29 mouse cellular contexts compared by ENCODE assay signal in the genomic region with DNA sequence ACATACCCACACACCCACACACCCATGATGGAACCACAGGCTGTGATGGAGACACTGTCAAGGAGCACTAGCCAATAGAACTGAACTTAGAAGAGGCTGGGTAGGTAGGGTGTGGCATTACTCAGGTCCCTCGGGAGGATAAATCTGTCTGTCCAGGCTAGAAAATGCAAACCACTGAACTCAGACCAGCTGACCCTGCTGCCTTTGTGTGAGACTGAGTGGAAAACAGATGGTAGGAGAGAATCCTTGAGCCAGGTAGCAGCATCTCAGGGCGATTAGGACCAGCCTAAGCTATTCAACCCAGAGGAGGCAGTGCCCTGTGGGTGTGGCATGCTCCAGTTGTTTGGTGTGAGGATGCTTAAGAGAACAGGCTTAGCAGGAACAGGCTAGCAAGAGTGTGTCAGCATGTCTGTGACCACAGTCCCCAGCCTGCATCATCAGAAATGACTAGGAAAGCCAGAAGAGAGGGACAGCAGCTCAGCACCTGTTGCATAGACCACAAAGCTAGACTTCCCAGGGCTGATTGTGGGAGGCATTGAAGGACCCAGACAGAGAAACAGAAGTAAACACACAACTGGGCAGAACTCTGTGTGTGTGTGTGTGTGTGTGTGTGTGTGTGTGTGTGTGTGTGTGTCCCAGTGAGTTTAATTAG.
A peak's percentile ranks its signal among the peaks of the same experiment; 100 is the strongest.
DNase-seq lines count a peak whose midpoint lies in the region; ATAC-seq lines count a peak whose summit lies in the region.
"Had no signal": no experiment of that assay in that cellular context is flagged by ENCODE, and none has a peak within 500 bp of the region (broad histone marks: within the 10 kb centered on the region; RNA-seq: fewer than 3 reads in every experiment).

No protein-coding gene starts in this region.

- H3K4me2 ChIP-seq in midbrain, embryonic 11.5 days = no peak overlapping the region
- H3K4me2 ChIP-seq in midbrain, embryonic 15.5 days = no peak overlapping the region
- H3K4me2 ChIP-seq in forebrain, embryonic 11.5 days (ENCODE audit: low read depth, low read length, severe bottlenecking) = no peak overlapping the region
- H3K4me2 ChIP-seq: heart, embryonic 12.5 days; hindbrain, embryonic 13.5 days; limb, embryonic 12.5 days; liver, embryonic 11.5 days; midbrain, embryonic 12.5 days; neural tube, embryonic 12.5 days had no signal

- no peaks in the 10 kb centered on the region for H3K9me3 ChIP-seq in midbrain, embryonic 11.5 days (ENCODE audit: control insufficient read depth, low read length)
- H3K9me3 ChIP-seq in midbrain, embryonic 15.5 days = no peaks in the 10 kb centered on the region
- H3K9me3 ChIP-seq in forebrain, embryonic 11.5 days (ENCODE audit: control insufficient read depth, low read length) = no peaks in the 10 kb centered on the region
- H3K9me3 ChIP-seq: embryonic facial prominence, embryonic 10.5 days; heart, embryonic 12.5 days; hindbrain, embryonic 13.5 days; limb, embryonic 12.5 days; midbrain, embryonic 12.5 days; neural tube, embryonic 12.5 days had no signal

- peaks cover 3% of the 10 kb centered on the region; the same call in 1 of the 2 replicates for H3K4me1 ChIP-seq in midbrain, embryonic 11.5 days (ENCODE audit: control insufficient read depth, insufficient read depth, low read length)
- peaks cover 34% of the 10 kb centered on the region for H3K4me1 ChIP-seq in midbrain, embryonic 15.5 days
- H3K4me1 ChIP-seq in forebrain, embryonic 11.5 days (replicated peaks; ENCODE audit: control insufficient read depth, insufficient read depth, low read length) = peaks cover 7% of the 10 kb centered on the region; the same call in 1 of the 2 replicates

- H3K27me3 ChIP-seq in midbrain, embryonic 11.5 days (ENCODE audit: control insufficient read depth, insufficient read depth, low read length) = no peaks in the 10 kb centered on the region
- no peaks in the 10 kb centered on the region for H3K27me3 ChIP-seq in midbrain, embryonic 15.5 days (replicated peaks)
- no peaks in the 10 kb centered on the region for H3K27me3 ChIP-seq in splenic B cell, adult 2 months (ENCODE audit: control insufficient read depth, insufficient read depth, low read length, poor library complexity, severe bottlenecking)
- no peaks in the 10 kb centered on the region for H3K27me3 ChIP-seq in forebrain, embryonic 11.5 days (ENCODE audit: control insufficient read depth, insufficient read depth, low read length)
- H3K27me3 ChIP-seq: heart, embryonic 12.5 days; hindbrain, embryonic 13.5 days; midbrain, embryonic 12.5 days; neural tube, embryonic 12.5 days had no signal

- WGBS in midbrain, embryonic 11.5 days = 64% methylated on average over 2 of the region's 2 CpGs
- 62% methylated on average over 2 of the region's 2 CpGs for WGBS in midbrain, embryonic 15.5 days
- 74% methylated on average over 2 of the region's 2 CpGs for WGBS in forebrain, embryonic 11.5 days

- no peak; the same call in 1 of the 2 replicates for ATAC-seq in midbrain, embryonic 11.5 days (ENCODE audit: low FRiP score)
- ATAC-seq in midbrain, embryonic 15.5 days (replicated peaks) = no peak
- ATAC-seq in forebrain, embryonic 11.5 days (replicated peaks; ENCODE audit: low FRiP score) = no peak
- ATAC-seq: forebrain, embryonic 16.5 days; liver, postnatal 0 days; lung, postnatal 0 days had no signal

- DNase-seq in midbrain, embryonic 11.5 days (ENCODE audit: low spot score, missing footprints) = peak; percentile 76
- peak; percentile 16 for DNase-seq in CD4-positive, CD25-positive, alpha-beta regulatory T cell, adult 2 months (ENCODE audit: low read depth, low spot score)
- DNase-seq in induced T-regulatory cell, adult 2 months (ENCODE audit: low read depth) = peak; percentile 42
- DNase-seq in splenic B cell, adult 2 months (ENCODE audit: low read depth, low spot score) = peak; percentile 28
- DNase-seq in gastrocnemius, postnatal 10 days = no peak
- DNase-seq in forebrain, embryonic 11.5 days (ENCODE audit: low spot score) = no peak
- no peak for DNase-seq in cerebellum, adult 9-11 months
- DNase-seq: adrenal gland, adult 2 months; cerebellum, adult 2 months; cerebellum, postnatal 36 days; gastrocnemius, postnatal 25 days; heart, adult 18-20 months; heart, postnatal 10 days; kidney, adult 8-10 months; kidney, postnatal 14 days; layer of hippocampus, postnatal 36 days; liver, postnatal 0 days; retina, postnatal 1 day had no signal

- H3K36me3 ChIP-seq in midbrain, embryonic 11.5 days (ENCODE audit: control insufficient read depth, insufficient read depth, low read length) = no peaks in the 10 kb centered on the region
- H3K36me3 ChIP-seq in midbrain, embryonic 15.5 days (replicated peaks) = no peaks in the 10 kb centered on the region
- no peaks in the 10 kb centered on the region for H3K36me3 ChIP-seq in splenic B cell, adult 2 months (ENCODE audit: control insufficient read depth, insufficient read depth, low read length, poor library complexity, severe bottlenecking)
- no peaks in the 10 kb centered on the region for H3K36me3 ChIP-seq in forebrain, embryonic 11.5 days (ENCODE audit: control insufficient read depth, insufficient read depth, low read length)
- H3K36me3 ChIP-seq: embryonic facial prominence, embryonic 10.5 days; heart, embryonic 12.5 days; hindbrain, embryonic 13.5 days; limb, embryonic 12.5 days; midbrain, embryonic 12.5 days; neural tube, embryonic 12.5 days had no signal

- H3K27ac ChIP-seq in midbrain, embryonic 11.5 days (ENCODE audit: low read depth, low read length) = no peak overlapping the region
- H3K27ac ChIP-seq in midbrain, embryonic 15.5 days = no peak overlapping the region
- H3K27ac ChIP-seq in forebrain, embryonic 11.5 days (ENCODE audit: low read depth, low read length) = no peak overlapping the region
- H3K27ac ChIP-seq: embryonic facial prominence, embryonic 10.5 days; hindbrain, embryonic 13.5 days; limb, embryonic 12.5 days; macrophage; midbrain, embryonic 12.5 days; neural tube, embryonic 12.5 days had no signal

- H3K9ac ChIP-seq in midbrain, embryonic 11.5 days (ENCODE audit: low read length) = no peak overlapping the region
- no peak overlapping the region for H3K9ac ChIP-seq in midbrain, embryonic 15.5 days
- no peak overlapping the region for H3K9ac ChIP-seq in forebrain, embryonic 11.5 days (ENCODE audit: low read length)
- H3K9ac ChIP-seq: heart, embryonic 12.5 days; hindbrain, embryonic 13.5 days; limb, embryonic 12.5 days; liver, postnatal 0 days; midbrain, embryonic 12.5 days; neural tube, embryonic 12.5 days had no signal

- no peak overlapping the region for H3K4me3 ChIP-seq in midbrain, embryonic 11.5 days (ENCODE audit: low read depth, low read length)
- no peak overlapping the region for H3K4me3 ChIP-seq in midbrain, embryonic 15.5 days
- H3K4me3 ChIP-seq in forebrain, embryonic 11.5 days (ENCODE audit: low read depth, low read length) = no peak overlapping the region
- H3K4me3 ChIP-seq: embryonic facial prominence, embryonic 10.5 days; heart, embryonic 12.5 days; hindbrain, embryonic 13.5 days; limb, embryonic 12.5 days; midbrain, embryonic 12.5 days; neural tube, embryonic 12.5 days had no signal

Comparison
In these comparisons a context has a peak if more than half of its experiments do, and no peak if none do; other contexts are left out.
1. DNase-seq: peak in midbrain, embryonic 11.5 days (single experiment), CD4-positive, CD25-positive, alpha-beta regulatory T cell, adult 2 months (single experiment), induced T-regulatory cell, adult 2 months (single experiment) and splenic B cell, adult 2 months (single experiment); none in gastrocnemius, postnatal 10 days (single experiment), forebrain, embryonic 11.5 days (single experiment) and cerebellum, adult 9-11 months (single experiment).